Mouse (Mus musculus) cerebellum, adult 9-10 months (tissue): ENCODE results near the gene S1pr3.

ENCODE experiments used
- DNase-seq: peaks from one replicate; pipeline ENCODE4 v3.0.0; 2022

The S1pr3 gene

DNA sequence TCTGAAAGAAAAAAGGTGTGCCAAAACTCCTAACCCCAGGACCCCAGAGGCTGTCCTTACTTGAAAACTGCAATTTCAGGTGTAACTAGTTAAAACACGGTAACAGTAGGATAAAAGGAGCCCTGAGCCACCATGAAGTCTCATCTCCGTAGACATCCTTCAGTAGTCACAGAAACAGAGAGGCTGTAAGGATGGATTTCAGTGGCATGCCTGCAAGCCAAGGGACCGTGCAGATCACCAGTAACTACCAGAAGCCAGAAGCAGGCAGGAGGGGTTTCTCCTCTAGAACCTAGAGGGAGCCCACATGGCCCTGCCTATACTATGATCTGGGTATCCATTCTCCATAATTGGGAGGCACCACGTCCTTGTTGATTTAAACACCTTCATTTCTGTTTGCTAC is 55.9 kb downstream of the S1pr3 start:
- no peak for DNase-seq

DNA sequence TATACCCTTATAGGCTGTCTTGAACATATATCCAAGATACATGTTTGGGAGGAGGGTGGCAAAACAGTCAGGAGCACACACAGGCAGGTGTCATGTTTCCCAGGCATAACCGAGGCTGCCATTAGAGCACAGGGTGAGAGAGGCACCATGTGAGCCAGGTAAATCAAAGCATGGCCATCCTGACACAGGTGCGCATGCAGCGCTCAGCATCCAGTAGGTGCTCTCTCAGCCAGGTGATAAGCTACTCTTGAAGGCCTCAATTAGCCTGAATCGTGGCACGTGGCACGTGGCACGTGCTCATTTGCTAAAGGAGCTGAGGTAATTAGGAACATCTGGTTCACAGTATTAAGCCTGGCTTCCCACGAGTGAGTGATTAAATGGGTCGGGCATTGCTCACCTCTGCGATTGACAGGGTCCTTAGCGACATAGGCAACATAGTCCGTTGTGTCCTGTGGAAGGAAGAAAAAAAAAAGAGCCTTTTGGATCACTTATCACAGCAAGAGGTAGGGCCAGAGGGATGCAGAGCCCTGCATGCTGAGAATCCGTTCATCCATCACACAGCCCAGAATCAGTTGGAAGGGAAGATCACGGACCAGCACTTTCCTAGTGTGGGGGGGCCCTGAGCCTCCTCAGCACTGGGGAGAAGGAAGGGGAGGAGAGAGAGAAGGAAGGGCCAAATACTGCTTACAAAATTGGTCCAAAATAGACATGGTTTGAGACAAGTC is 57.8 kb downstream of the S1pr3 start:
- DNase-seq, result no peak

DNA sequence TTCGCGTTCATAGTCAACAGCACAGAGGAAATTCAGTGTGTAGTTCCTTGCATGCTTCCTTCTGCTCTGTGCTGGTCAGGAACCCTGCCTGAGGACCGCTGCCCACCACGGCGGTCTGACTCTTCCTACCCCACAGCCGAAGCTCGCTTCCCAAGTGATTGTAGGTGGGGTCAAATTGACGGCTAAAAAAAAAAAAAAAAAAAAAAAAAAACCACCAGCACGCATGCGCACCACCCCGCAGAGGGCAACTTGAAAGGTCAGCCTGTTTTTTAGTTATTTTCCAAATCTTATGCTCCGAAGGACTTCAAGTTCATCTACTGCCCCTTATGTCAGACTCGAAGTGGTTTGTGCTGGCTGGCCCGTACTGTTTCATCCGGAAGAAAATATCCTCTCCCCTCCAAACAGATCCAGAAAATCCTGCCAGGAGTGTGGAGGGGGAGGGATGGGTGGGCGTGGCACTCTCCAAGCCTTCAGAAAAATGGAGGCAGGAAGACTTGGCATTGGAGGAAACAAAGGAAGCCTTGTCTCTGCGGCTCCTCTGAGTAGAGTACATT is 60.3 kb downstream of the S1pr3 start:
- no peak for DNase-seq
